ENCODE assay signal across 8 mouse cellular contexts in genomic region chr11:69325628-69326407, GRCm38 (mm10). TPM values are rescaled to one million over a fixed set of nuclear protein-coding genes. Genes with fewer than 3 reads are reported as not detected.
DNase-seq lines count a peak whose midpoint lies in the region; ATAC-seq and TF ChIP-seq lines count a peak whose summit lies in the region.

Gene Kcnab3 (plus strand): TSS chr11:69326258.

- DNase-seq in CD4-positive, CD25-positive, alpha-beta regulatory T cell, adult 2 months (ENCODE audit: low read depth, low spot score) = peak; percentile 95
- peak; percentile 96 for DNase-seq in brain, embryonic 14.5 days (ENCODE audit: low read depth)
- peak; percentile 88 for DNase-seq in forebrain, embryonic 11.5 days (ENCODE audit: low spot score)
- DNase-seq in heart, postnatal 0 days (ENCODE audit: low spot score) = peak; percentile 95
- DNase-seq in kidney, postnatal 4 days = peak; percentile 90 to 93
- peak; percentile 90 for DNase-seq in stomach, postnatal 0 days (ENCODE audit: low spot score)

- TF ChIP-seq CTCF in brain, embryonic 14.5 days (IDR thresholded peaks at IDR 0.05; ENCODE audit: borderline replicate concordance, extremely low read depth, insufficient read depth, insufficient read length) = no peak
- TF ChIP-seq CTCF in heart, postnatal 0 days (IDR thresholded peaks at IDR 0.05; ENCODE audit: low read depth) = no peak
- TF ChIP-seq CTCF in stomach, postnatal 0 days (IDR thresholded peaks at IDR 0.05; ENCODE audit: low read depth) = 0 out of 2 replicates have a peak, but pooled peaks have one; percentile 1

- peak within 1 kb of the TSS; percentile 82 for H3K4me2 ChIP-seq in forebrain, embryonic 11.5 days (ENCODE audit: low read depth, low read length, severe bottlenecking)
- H3K4me2 ChIP-seq in heart, postnatal 0 days (ENCODE audit: low read depth, low read length) = peak within 1 kb of the TSS; percentile 99
- H3K4me2 ChIP-seq in liver, embryonic 16.5 days (ENCODE audit: low read depth, low read length) = peak within 1 kb of the TSS; percentile 96
- H3K4me2 ChIP-seq in neural tube, embryonic 12.5 days (replicated peaks) = peak within 1 kb of the TSS; percentile 94
- peak within 1 kb of the TSS; percentile 99 for H3K4me2 ChIP-seq in stomach, postnatal 0 days (replicated peaks; ENCODE audit: low read depth)

- peak within 1 kb of the TSS; percentile 63 for H3K9ac ChIP-seq in forebrain, embryonic 11.5 days (ENCODE audit: low read length)
- peak within 1 kb of the TSS; percentile 54 for H3K9ac ChIP-seq in heart, postnatal 0 days (replicated peaks; ENCODE audit: low read depth, low read length)
- peak within 1 kb of the TSS; percentile 50 for H3K9ac ChIP-seq in liver, embryonic 16.5 days (ENCODE audit: low read depth, low read length)
- H3K9ac ChIP-seq in neural tube, embryonic 12.5 days = peak within 1 kb of the TSS; percentile 74
- H3K9ac ChIP-seq in stomach, postnatal 0 days (ENCODE audit: low read length) = peak within 1 kb of the TSS; percentile 67

- H3K27me3 ChIP-seq in forebrain, embryonic 11.5 days (ENCODE audit: control insufficient read depth, insufficient read depth, low read length) = peaks cover 13% of the 10 kb centered on the region; the same call in 1 of the 2 replicates
- peaks cover 6% of the 10 kb centered on the region; the same call in 1 of the 2 replicates for H3K27me3 ChIP-seq in heart, postnatal 0 days (ENCODE audit: control insufficient read depth, insufficient read depth, low read length)
- H3K27me3 ChIP-seq in liver, embryonic 16.5 days (ENCODE audit: control insufficient read depth, insufficient read depth, low read depth, low read length) = peaks cover 35% of the 10 kb centered on the region
- H3K27me3 ChIP-seq in neural tube, embryonic 12.5 days (replicated peaks) = peaks cover 17% of the 10 kb centered on the region
- H3K27me3 ChIP-seq in stomach, postnatal 0 days (ENCODE audit: control insufficient read depth, insufficient read depth, low read length) = no peaks in the 10 kb centered on the region

- WGBS in forebrain, embryonic 11.5 days = 10% methylated on average over 26 of the region's 26 CpGs
- 11% methylated on average over 26 of the region's 26 CpGs for WGBS in heart, postnatal 0 days
- WGBS in liver, embryonic 16.5 days (ENCODE audit: insufficient replicate concordance) = 8% methylated on average over 26 of the region's 26 CpGs
- WGBS in neural tube, embryonic 12.5 days = 12% methylated on average over 26 of the region's 26 CpGs
- WGBS in stomach, postnatal 0 days = 10% methylated on average over 26 of the region's 26 CpGs

- 0 out of 2 replicates have a peak, but pooled peaks have one; percentile 13 for TF ChIP-seq POLR2A in brain, embryonic 14.5 days (IDR thresholded peaks at IDR 0.05; ENCODE audit: borderline replicate concordance, extremely low read depth, insufficient read depth, insufficient read length, poor library complexity, severe bottlenecking)

- peaks cover 18% of the 10 kb centered on the region for H3K4me1 ChIP-seq in forebrain, embryonic 11.5 days (replicated peaks; ENCODE audit: control insufficient read depth, insufficient read depth, low read length)
- H3K4me1 ChIP-seq in heart, postnatal 0 days (ENCODE audit: control insufficient read depth, insufficient read depth) = peaks cover 34% of the 10 kb centered on the region; the same call in 1 of the 2 replicates
- H3K4me1 ChIP-seq in liver, embryonic 16.5 days (ENCODE audit: control insufficient read depth, low read depth, low read length) = peaks cover 34% of the 10 kb centered on the region
- peaks cover 42% of the 10 kb centered on the region for H3K4me1 ChIP-seq in neural tube, embryonic 12.5 days
- peaks cover 10% of the 10 kb centered on the region; the same call in 1 of the 2 replicates for H3K4me1 ChIP-seq in stomach, postnatal 0 days (replicated peaks; ENCODE audit: control insufficient read depth, insufficient read depth)

- no peak within 1 kb of the TSS for H3K27ac ChIP-seq in forebrain, embryonic 11.5 days (ENCODE audit: low read depth, low read length)
- H3K27ac ChIP-seq in heart, postnatal 0 days (ENCODE audit: low read depth) = peak within 1 kb of the TSS; percentile 49
- H3K27ac ChIP-seq in liver, embryonic 16.5 days (ENCODE audit: low read length) = peak within 1 kb of the TSS; percentile 49; the same call in 1 of the 2 replicates
- no peak within 1 kb of the TSS; the same call in 1 of the 2 replicates for H3K27ac ChIP-seq in neural tube, embryonic 12.5 days
- peak within 1 kb of the TSS; percentile 78 for H3K27ac ChIP-seq in stomach, postnatal 0 days (replicated peaks)

- TF ChIP-seq EP300 in heart, postnatal 0 days (IDR thresholded peaks at IDR 0.05; ENCODE audit: low read depth) = no peak
- no peak for TF ChIP-seq EP300 in stomach, postnatal 0 days (optimal IDR thresholded peaks at IDR 0.05)

- no peaks in the 10 kb centered on the region for H3K9me3 ChIP-seq in forebrain, embryonic 11.5 days (ENCODE audit: control insufficient read depth, low read length)
- H3K9me3 ChIP-seq in heart, postnatal 0 days (replicated peaks; ENCODE audit: control insufficient read depth, low read length) = no peaks in the 10 kb centered on the region
- H3K9me3 ChIP-seq in liver, embryonic 16.5 days (replicated peaks; ENCODE audit: control insufficient read depth, low read length) = no peaks in the 10 kb centered on the region
- no peaks in the 10 kb centered on the region for H3K9me3 ChIP-seq in neural tube, embryonic 12.5 days
- H3K9me3 ChIP-seq in stomach, postnatal 0 days (ENCODE audit: control insufficient read depth, low read length) = no peaks in the 10 kb centered on the region

- peak; percentile 68 for ATAC-seq in forebrain, embryonic 11.5 days (replicated peaks; ENCODE audit: low FRiP score)
- peak; percentile 69 for ATAC-seq in heart, postnatal 0 days (ENCODE audit: insufficient read depth, low read depth)
- ATAC-seq in liver, embryonic 16.5 days (ENCODE audit: low read depth) = peak; percentile 57
- 0 out of 2 replicates have a peak, but pooled peaks have one; percentile 56 for ATAC-seq in neural tube, embryonic 12.5 days (ENCODE audit: low FRiP score, low read depth)
- peak; percentile 66 for ATAC-seq in stomach, postnatal 0 days (ENCODE audit: low FRiP score, low TSS enrichment)

- H3K4me3 ChIP-seq in forebrain, embryonic 11.5 days (ENCODE audit: low read depth, low read length) = peak within 1 kb of the TSS; percentile 50
- peak within 1 kb of the TSS; percentile 65 for H3K4me3 ChIP-seq in heart, postnatal 0 days (ENCODE audit: low read depth, low read length)
- H3K4me3 ChIP-seq in liver, embryonic 16.5 days (ENCODE audit: low read depth, low read length) = peak within 1 kb of the TSS; percentile 60
- peak within 1 kb of the TSS; percentile 54 for H3K4me3 ChIP-seq in neural tube, embryonic 12.5 days
- H3K4me3 ChIP-seq in stomach, postnatal 0 days (ENCODE audit: low read depth, low read length) = peak within 1 kb of the TSS; percentile 57

- H3K36me3 ChIP-seq in forebrain, embryonic 11.5 days (ENCODE audit: control insufficient read depth, insufficient read depth, low read length) = no peaks in the 10 kb centered on the region
- no peaks in the 10 kb centered on the region for H3K36me3 ChIP-seq in heart, postnatal 0 days (replicated peaks; ENCODE audit: control insufficient read depth, insufficient read depth, low read length)
- H3K36me3 ChIP-seq in liver, embryonic 16.5 days (ENCODE audit: control insufficient read depth, insufficient read depth) = no peaks in the 10 kb centered on the region
- H3K36me3 ChIP-seq in neural tube, embryonic 12.5 days = peaks cover 3% of the 10 kb centered on the region
- no peaks in the 10 kb centered on the region for H3K36me3 ChIP-seq in stomach, postnatal 0 days (ENCODE audit: control insufficient read depth, insufficient read depth, low read length)

RNA-seq across cellular contexts. Expression of gene Kcnab3, which starts in this region (rescaled TPM):
- polyA plus RNA-seq in brain, embryonic 14.5 days (2012; rRNA removed) = 7.0 and 8.7 TPM in 2 replicates
- polyA plus RNA-seq in forebrain, embryonic 11.5 days (2014; fragmentation: Nextera tagmentation; extraction: Ambion mirVana) = 3.5 and 3.7 TPM in 2 replicates
- total RNA-seq in heart, postnatal 0 days (2014; rRNA removed; ENCODE audit: low replicate concordance) = 1.1 and 2.8 TPM in 2 replicates
- 1.1 and 1.4 TPM in 2 replicates for polyA plus RNA-seq in heart, postnatal 0 days (2015; fragmentation: Nextera tagmentation; extraction: Ambion mirVana)
- 0.05 and 0.12 TPM in 2 replicates for polyA plus RNA-seq in liver, embryonic 16.5 days (2015; fragmentation: Nextera tagmentation; extraction: Ambion mirVana)
- 5.6 and 5.8 TPM in 2 replicates for polyA plus RNA-seq in neural tube, embryonic 12.5 days (2016; fragmentation: Nextera tagmentation; extraction: Ambion mirVana)
- 0.87 and 1.1 TPM in 2 replicates for polyA plus RNA-seq in stomach, postnatal 0 days (2015; fragmentation: Nextera tagmentation; extraction: Ambion mirVana)

Comparison
In these comparisons a context has a peak if more than half of its experiments do, and no peak if none do; other contexts are left out.
1. Peak in ATAC-seq, H3K4me3 ChIP-seq, H3K27ac ChIP-seq, H3K9ac ChIP-seq and H3K4me2 ChIP-seq in liver, embryonic 16.5 days; RNA of the gene not detected or under 1 TPM.
2. H3K27ac ChIP-seq: peak in heart, postnatal 0 days (single experiment) and stomach, postnatal 0 days (single experiment); none in forebrain, embryonic 11.5 days (single experiment) and neural tube, embryonic 12.5 days (single experiment).
3. Peak in every context shown above with its lines, with median percentiles within 50 percentile points of each other: DNase-seq, ATAC-seq, H3K4me2 ChIP-seq, H3K4me3 ChIP-seq and H3K9ac ChIP-seq.